8 mouse cellular contexts compared by ENCODE assay signal in the genomic region with DNA sequence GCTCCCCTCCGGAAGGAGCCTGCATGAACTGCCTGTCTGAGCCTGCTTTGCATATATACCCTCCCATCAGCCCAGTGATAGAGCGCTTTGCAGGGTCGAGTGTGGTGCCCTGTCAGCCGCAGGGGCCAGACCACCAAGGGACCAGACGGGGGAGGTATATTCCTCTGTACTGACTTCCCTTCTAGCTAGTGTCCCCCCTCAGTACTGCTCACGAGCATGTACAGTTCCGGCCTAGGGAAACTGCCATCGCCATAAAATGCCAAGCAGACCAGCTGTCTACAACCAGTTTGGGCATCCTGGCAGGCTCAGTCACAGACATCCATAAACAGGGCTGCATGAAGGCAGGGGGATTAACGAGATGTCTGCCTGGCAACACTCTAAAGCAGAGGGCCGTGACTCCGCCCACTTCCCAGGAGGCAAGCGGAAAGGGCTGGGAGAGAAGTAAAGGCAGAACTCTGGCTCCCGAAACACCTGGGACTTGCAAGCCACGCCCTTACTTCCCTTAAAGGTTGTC.
DNase-seq lines count a peak whose midpoint lies in the region; ATAC-seq and TF ChIP-seq lines count a peak whose summit lies in the region.

No protein-coding gene starts in this region.

- TF ChIP-seq CTCF in cerebellum, adult 2 months (IDR thresholded peaks at IDR 0.05; ENCODE audit: borderline replicate concordance, insufficient read depth, low read depth, low read length), result no peak
- no peak for TF ChIP-seq CTCF in lung, postnatal 0 days (IDR thresholded peaks at IDR 0.05)

- peak overlapping the region; percentile 35 for H3K4me2 ChIP-seq in lung, postnatal 0 days (replicated peaks; ENCODE audit: low read depth, low read length)
- peak overlapping the region; percentile 54 for H3K4me2 ChIP-seq in intestine, embryonic 14.5 days (ENCODE audit: low read length)
- peak overlapping the region; percentile 59 for H3K4me2 ChIP-seq in neural tube, embryonic 12.5 days (replicated peaks)

- TF ChIP-seq EP300 in lung, postnatal 0 days (IDR thresholded peaks at IDR 0.05), result no peak

- H3K27me3 ChIP-seq in cerebellum, adult 2 months (ENCODE audit: control insufficient read depth, insufficient read depth, low read length), result no peaks in the 10 kb centered on the region
- H3K27me3 ChIP-seq in lung, postnatal 0 days (replicated peaks; ENCODE audit: insufficient read depth, low read length), result no peaks in the 10 kb centered on the region
- H3K27me3 ChIP-seq in intestine, embryonic 14.5 days (replicated peaks; ENCODE audit: control insufficient read depth, insufficient read depth, low read length), result no peaks in the 10 kb centered on the region
- no peaks in the 10 kb centered on the region for H3K27me3 ChIP-seq in neural tube, embryonic 12.5 days (replicated peaks)

- no peak overlapping the region for H3K9ac ChIP-seq in lung, postnatal 0 days (replicated peaks; ENCODE audit: low read depth)
- H3K9ac ChIP-seq in intestine, embryonic 14.5 days (ENCODE audit: low read length), result 0 out of 2 replicates have a peak overlapping the region, but pooled peaks have one; percentile 17
- 0 out of 2 replicates have a peak overlapping the region, but pooled peaks have one; percentile 29 for H3K9ac ChIP-seq in neural tube, embryonic 12.5 days

- peak; percentile 55 to 67 for DNase-seq in cerebellum, postnatal 14 days
- DNase-seq in cerebellum, adult 2 months, result no peak
- peak; percentile 18 for DNase-seq in lung, postnatal 0 days (ENCODE audit: low spot score)
- DNase-seq in lung, adult 18-20 months, result no peak
- DNase-seq in intestine, embryonic 14.5 days (ENCODE audit: low spot score), result peak; percentile 74
- no peak for DNase-seq in adrenal gland, postnatal 25 days
- DNase-seq in adrenal gland, adult 8-10 months, result no peak

- no peaks in the 10 kb centered on the region for H3K9me3 ChIP-seq in lung, postnatal 0 days (ENCODE audit: low read length)
- H3K9me3 ChIP-seq in intestine, embryonic 14.5 days (ENCODE audit: control insufficient read depth, low read length), result no peaks in the 10 kb centered on the region
- H3K9me3 ChIP-seq in neural tube, embryonic 12.5 days, result no peaks in the 10 kb centered on the region

- TF ChIP-seq POLR2A in cerebellum, adult 2 months (IDR thresholded peaks at IDR 0.05; ENCODE audit: borderline replicate concordance, insufficient read depth, low read length), result no peak

- H3K27ac ChIP-seq in cerebellum, adult 2 months (ENCODE audit: insufficient read depth, low read length), result no peak overlapping the region
- H3K27ac ChIP-seq in lung, postnatal 0 days (ENCODE audit: low read length), result no peak overlapping the region
- no peak overlapping the region for H3K27ac ChIP-seq in intestine, embryonic 14.5 days (ENCODE audit: low read depth)
- H3K27ac ChIP-seq in neural tube, embryonic 12.5 days, result no peak overlapping the region

- ATAC-seq in lung, postnatal 0 days, result peak; percentile 27; the same call in 1 of the 2 replicates
- peak; percentile 71 for ATAC-seq in intestine, embryonic 14.5 days (replicated peaks; ENCODE audit: low FRiP score, low TSS enrichment, low read depth)
- peak; percentile 85 for ATAC-seq in neural tube, embryonic 12.5 days (ENCODE audit: low FRiP score, low read depth)

- no peaks in the 10 kb centered on the region for H3K36me3 ChIP-seq in lung, postnatal 0 days (ENCODE audit: insufficient read depth, low read length)
- no peaks in the 10 kb centered on the region for H3K36me3 ChIP-seq in intestine, embryonic 14.5 days (ENCODE audit: control insufficient read depth, insufficient read depth, low read length)
- H3K36me3 ChIP-seq in neural tube, embryonic 12.5 days, result no peaks in the 10 kb centered on the region

- WGBS in cerebellum, adult 2 months, result 13% methylated on average over 14 of the region's 14 CpGs
- 3% methylated on average over 14 of the region's 14 CpGs for whole genome bisulfite sequencing in lung, postnatal 0 days
- WGBS in intestine, embryonic 14.5 days, result 2% methylated on average over 14 of the region's 14 CpGs
- WGBS in neural tube, embryonic 12.5 days, result 2% methylated on average over 14 of the region's 14 CpGs

- H3K4me3 ChIP-seq in cerebellum, adult 2 months (replicated peaks; ENCODE audit: insufficient read depth, low read depth, low read length), result no peak overlapping the region
- 0 out of 2 replicates have a peak overlapping the region, but pooled peaks have one; percentile 0 for H3K4me3 ChIP-seq in lung, postnatal 0 days (ENCODE audit: low read depth, low read length)
- H3K4me3 ChIP-seq in intestine, embryonic 14.5 days (ENCODE audit: low read depth, low read length), result peak overlapping the region; percentile 20
- H3K4me3 ChIP-seq in neural tube, embryonic 12.5 days, result peak overlapping the region; percentile 18

- H3K4me1 ChIP-seq in cerebellum, adult 2 months (ENCODE audit: control insufficient read depth, insufficient read depth, low read length), result no peaks in the 10 kb centered on the region
- no peaks in the 10 kb centered on the region for H3K4me1 ChIP-seq in lung, postnatal 0 days (ENCODE audit: insufficient read depth, low read depth, low read length)
- 0 out of 2 replicates have a peak, but pooled peaks cover 9% of the 10 kb centered on the region for H3K4me1 ChIP-seq in intestine, embryonic 14.5 days (replicated peaks; ENCODE audit: control insufficient read depth, insufficient read depth, low read length)
- peaks cover 12% of the 10 kb centered on the region for H3K4me1 ChIP-seq in neural tube, embryonic 12.5 days

Comparison
In these comparisons a context has a peak if more than half of its experiments do, and no peak if none do; other contexts are left out.
1. DNase-seq: peak in cerebellum, postnatal 14 days (2 of 2), lung, postnatal 0 days (single experiment) and intestine, embryonic 14.5 days (single experiment); none in cerebellum, adult 2 months (0 of 2), lung, adult 18-20 months (0 of 2), adrenal gland, postnatal 25 days (single experiment) and adrenal gland, adult 8-10 months (single experiment).
2. ATAC-seq: peak in every context shown above with its lines; median percentile 85 in neural tube, embryonic 12.5 days; 71 in intestine, embryonic 14.5 days; 27 in lung, postnatal 0 days.
3. Peak in every context shown above with its lines, with median percentiles within 50 percentile points of each other: H3K4me2 ChIP-seq.